Mouse (Mus musculus) kidney, postnatal 14 days (tissue): Measurements from ENCODE around the gene Grik3.
A peak's percentile ranks its signal among the peaks of the same experiment; 100 is the strongest.

ENCODE experiments used
- DNase-seq: peaks from one replicate; pipeline ENCODE4 v3.0.0; 2022; ENCODE audit warnings: mixed read lengths

Grik3 gene

GRCm38 (mm10) chr4:125658376-125658775 lies 167.9 kb downstream of the Grik3 start:
- no peak for DNase-seq

DNA sequence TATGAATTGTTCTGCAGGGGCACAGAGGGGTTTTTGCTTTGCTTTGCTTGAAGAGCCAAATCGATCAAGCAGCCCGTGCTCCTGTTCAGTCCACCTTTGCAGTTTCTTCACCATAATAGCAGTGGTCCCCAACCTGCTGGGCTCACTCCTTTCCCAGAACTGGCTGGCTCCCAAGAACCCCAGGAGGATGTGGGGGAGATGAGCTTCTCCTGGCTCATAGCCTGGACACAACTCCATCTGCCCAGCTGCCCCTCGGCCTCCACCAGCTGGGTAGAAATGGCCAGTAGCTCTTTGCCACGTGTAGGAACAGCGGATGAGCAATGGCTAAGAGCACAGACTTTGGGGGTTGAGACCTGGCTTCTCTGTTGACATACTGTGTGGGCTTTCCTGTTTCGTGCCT lies 171.5 kb downstream of the Grik3 start:
- no peak for DNase-seq

- no peak for DNase-seq
These were observed 172.8 kb downstream of the Grik3 start for GRCm38 (mm10) chr4:125663262-125663661.

DNA sequence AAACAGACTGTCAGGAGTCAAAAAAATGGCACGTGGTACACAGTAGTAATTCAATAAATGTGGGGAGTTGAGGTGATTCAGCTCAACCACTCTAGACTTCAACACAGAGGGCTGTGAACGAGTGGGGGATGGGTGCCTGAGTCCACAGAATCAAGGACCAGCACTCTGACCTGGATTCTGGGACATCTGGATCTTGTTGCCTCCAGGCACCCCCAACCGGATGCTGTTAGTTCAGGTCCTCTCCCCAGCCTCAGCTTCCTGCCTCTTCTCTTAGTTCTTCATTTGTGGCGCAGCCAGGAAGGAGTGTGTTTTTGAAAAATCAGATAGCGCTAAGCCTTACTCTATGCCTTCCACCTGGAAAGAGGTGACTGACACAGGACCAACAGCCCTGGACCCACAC lies 175.5 kb downstream of the Grik3 start:
- no peak for DNase-seq

- no peak for DNase-seq
These were observed 191.5 kb downstream of the Grik3 start for GRCm38 (mm10) chr4:125682007-125682406.

DNA sequence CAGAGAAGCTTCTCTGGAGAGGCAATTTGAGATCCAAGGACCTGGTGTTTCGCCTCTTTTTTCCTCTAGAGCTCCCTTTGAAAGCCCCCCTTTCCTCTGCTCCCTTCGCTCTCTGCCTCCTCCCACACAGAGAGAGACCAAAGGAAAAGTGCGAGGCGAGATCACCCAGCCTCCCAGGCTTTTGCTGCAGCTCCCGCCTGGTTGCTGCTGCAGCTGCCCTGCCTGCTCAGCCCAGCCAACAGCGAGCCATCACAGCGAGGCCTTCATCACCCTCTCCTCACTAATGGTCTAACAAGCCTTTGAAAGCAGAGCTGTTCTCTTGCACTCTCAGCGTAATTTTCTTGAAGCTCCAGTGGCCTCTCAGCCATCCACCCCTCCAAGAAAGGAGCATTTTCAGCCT lies 196.6 kb downstream of the Grik3 start:
- DNase-seq = no peak

GRCm38 (mm10) chr4:125695431-125695830 lies 204.9 kb downstream of the Grik3 start:
- no peak for DNase-seq

GRCm38 (mm10) chr4:125696182-125696939 lies 205.9 kb downstream of the Grik3 start:
- DNase-seq = no peak

DNA sequence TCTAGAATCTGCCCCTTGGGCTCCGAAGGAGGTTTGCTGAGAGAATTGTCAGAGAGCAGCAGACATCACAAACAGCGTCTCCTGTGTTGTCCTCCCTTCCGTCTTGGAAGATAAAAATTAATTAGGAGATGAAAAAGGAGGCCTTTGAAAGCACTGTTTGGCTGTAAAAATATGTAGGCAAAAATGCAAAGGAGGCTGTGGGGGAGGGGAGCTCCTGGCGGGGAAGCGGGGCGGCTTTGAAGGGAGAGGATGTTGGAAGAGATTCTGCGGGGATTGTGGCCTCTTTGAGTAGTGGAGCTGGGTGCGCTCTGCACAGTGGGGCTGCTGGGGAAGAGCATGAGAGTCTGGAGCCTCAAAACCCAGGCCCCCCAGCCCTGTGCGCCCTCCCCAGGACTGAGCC lies 207.1 kb downstream of the Grik3 start:
- no peak for DNase-seq

- DNase-seq = no peak
These were observed 208.6 kb downstream of the Grik3 start for GRCm38 (mm10) chr4:125699056-125699455.

- peak; percentile 6 for DNase-seq
These were observed 209.8 kb downstream of the Grik3 start for GRCm38 (mm10) chr4:125700331-125700730.

GRCm38 (mm10) chr4:125702607-125703309 lies 212.3 kb downstream of the Grik3 start:
- peak; percentile 32 for DNase-seq

- peak; percentile 6 for DNase-seq
These were observed 212.8 kb downstream of the Grik3 start for GRCm38 (mm10) chr4:125703310-125703690.

DNA sequence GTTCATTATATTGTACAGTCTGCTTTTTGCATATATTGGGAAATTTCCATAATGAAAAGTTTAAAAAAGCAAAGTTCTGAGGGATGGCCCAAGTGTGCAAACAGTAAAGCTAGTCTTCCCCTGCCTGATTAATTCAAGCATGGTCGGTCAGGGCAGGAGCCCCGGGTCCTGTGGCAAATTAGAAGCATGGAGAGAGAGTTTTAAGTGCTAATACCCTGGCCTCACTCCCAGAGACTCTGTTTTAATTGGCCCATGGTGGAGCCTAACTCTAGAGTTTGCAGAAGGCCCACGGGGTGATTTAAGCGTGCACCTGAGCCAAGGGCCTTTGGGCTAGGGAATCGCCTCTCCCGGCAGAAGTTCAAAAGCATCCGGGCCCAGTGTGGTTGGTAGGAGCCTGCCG lies 215.2 kb downstream of the Grik3 start:
- no peak for DNase-seq

DNA sequence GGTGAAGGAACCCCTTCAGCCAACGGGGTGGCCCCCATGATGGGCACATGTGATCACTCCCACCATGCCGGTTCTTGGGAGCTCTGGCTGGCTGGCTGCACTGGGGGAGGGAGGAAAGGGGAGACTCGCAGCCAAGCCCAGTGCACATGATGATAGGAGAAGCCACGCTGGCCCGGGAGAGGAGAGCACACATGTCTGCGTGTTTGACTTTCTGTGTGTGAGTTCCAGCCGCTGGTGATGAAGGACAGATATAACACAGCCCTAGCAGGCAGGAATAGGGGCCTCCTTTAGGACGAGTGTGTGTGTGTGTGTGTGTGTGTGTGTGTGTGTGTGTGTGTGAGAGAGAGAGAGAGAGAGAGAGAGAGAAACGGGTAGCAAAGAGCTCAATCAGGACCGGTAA lies 219.2 kb downstream of the Grik3 start:
- DNase-seq = no peak

DNA sequence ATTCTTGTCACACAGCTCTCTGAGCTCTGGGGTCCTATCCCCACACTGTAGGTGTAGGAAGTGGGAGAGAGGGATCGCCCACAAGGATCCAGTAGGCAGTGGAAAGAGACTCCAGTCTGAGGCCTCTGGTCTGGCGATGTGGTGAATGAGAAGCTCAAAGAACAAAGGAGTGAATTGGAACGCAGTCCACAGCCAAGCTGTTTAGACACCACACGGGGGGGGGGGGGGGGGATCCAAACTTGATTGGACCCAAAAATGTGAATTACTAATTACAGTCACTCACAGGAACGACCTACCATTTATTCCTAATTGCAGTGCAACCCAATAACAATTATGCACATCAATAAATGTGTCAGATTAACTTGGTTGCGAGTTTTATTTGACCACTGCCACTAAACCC lies 227.4 kb downstream of the Grik3 start:
- DNase-seq = no peak

- no peak for DNase-seq
These were observed 228.1 kb downstream of the Grik3 start for GRCm38 (mm10) chr4:125718429-125719140.

DNA sequence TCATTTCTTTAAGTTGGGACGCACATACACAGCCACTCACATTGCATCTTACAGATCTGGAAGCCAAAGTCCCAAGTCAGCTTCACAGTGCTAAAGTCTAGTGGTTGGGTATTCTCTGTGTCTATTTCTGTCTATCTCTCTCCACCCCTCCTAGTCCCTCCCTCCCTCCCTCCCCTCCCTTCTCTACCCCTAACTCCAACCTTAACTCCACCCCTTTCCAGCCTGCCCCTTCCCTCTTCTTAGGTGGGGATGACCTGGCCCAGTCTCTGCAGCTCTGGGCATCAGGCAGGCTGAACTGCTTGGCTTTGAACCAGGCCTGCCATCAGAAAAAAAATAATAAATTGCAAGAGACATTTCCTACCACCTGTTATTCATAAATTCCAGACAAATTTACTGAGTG lies 235.7 kb downstream of the Grik3 start:
- no peak for DNase-seq

GRCm38 (mm10) chr4:125727030-125727429 lies 236.5 kb downstream of the Grik3 start:
- no peak for DNase-seq

DNA sequence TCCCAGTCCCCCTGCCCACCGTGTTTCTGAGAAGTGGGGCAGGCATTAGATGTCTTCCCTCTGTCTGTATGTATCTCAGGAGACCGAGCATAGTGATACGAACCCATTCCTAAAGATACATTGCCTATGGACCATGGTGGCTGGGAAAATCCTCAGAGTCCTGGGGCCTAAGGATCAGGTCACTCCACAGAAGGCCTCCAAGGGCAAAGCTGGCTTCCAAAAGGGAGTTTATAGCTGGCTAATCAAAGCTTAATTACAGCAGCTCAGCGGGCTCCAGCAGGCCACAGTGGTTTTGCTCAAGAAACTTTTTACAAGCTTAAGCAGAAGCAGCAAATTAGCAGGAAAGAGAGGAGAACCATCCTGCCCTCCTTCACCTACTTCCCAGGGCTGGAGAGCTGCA lies 237.1 kb downstream of the Grik3 start:
- no peak for DNase-seq

DNA sequence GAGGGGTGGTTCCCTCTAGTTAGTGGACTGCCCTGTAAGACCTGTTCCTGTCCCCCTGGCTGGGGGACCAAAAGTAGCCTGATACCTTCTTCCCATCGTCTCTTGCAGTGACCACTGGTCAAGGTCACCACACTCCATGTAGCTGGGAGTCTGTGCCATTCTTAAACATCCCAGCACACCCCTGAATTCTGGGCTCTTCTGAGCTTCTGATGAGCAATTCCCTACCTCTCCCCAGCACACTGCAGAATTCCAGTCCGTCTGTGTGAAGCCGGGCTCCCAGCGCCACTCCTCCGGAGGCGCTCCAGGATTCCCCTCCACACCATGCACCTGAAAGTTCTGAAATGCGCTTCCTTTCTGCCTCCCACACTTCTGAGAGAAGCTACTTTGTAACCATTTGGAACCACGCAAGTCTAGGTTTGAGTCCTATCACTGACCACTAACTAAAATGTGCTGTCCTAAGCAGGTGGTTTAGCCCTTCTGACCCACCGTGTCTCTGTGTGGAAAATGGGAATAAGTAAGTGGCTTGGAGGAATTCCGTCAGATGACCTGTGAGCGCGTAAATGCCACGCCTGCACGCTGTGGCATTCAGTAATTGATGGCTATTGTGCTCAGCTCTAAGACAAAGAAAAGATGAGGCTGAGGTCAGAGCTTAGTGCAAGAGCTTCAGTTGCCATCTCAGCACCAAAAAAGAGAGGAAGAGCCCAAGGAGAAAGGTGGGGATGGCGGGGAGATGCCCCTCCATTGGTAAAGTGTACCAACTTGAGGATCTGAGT lies 237.8 kb downstream of the Grik3 start:
- DNase-seq = no peak

DNA sequence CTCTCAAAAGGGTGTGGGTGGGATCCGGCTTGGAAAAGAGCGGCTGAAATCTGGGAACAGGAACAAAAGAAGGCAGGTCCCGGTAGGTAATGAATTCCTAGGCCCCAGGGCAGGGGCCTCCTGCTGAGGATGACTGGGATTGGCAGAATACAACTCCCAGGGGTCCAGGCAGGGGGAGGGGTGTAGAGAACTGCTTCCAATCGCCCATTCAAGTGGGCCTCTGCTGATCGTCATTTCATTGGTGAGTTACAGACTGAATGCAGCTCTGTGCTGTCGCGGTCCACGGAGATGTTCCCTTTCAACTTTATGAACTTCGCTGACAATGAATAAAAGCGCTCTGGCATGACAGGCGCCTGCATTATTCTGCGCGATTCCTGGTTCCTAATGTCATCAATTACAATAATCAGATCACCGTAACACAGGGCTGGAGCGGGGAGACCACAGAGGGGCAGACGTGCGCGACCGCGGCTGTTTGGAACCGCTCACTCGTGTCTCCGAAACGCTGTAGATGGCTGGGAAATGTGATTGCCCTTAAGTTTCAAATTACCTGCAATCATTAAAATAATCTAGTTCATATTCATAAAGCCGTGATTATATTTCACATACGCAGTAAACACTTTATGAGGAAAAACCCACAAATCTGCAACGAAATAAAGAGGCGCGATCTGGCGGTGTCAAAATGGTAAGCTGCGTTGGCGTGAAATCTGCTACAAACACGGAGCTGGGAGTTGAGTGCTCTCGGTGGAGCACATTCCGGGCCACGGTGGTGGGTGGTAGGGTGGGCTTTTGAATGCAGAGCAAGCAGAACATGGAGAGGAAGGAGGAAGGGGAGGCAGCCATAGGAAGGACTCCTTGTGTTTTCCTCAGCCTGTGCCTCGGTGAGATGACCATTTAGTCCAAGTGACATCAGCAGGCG lies 239.1 kb downstream of the Grik3 start:
- no peak for DNase-seq
